Mouse (Mus musculus): ENCODE data around the gene Kcnma1.

Kcnma1 gene

GRCm38 (mm10) chr14:23688513-23688912 lies 325.8 kb downstream of the Kcnma1 start:
- no peak for DNase-seq (ENCODE audit: low spot score in 2 of 2)

DNA sequence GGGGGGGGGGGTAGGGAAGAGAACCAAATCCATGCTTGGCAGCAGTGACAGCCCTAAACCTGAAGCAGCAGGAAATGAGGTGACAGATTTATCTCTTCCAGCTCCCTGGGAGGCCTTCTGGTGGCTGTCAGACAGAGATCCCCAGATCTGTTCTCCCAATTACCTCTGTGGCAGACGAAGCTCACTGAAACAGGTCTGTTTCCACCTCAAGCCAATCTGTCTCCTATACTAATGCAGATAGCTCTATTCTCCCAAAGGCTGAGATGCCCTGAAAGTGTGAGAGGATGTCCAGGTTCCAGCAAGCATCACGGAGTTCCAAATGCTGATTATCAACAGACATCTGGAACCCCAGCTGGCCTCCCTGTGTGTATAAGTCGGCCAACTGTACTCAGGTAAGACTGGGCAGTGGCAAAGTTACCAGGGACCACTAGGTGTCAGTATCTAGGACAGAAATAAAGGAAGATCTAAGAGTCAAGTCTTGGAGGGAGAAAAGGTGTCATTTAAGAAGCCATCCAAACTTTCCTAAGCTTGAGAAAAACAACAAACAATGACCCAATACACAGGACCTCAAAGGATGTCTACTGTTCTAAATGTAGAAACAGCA lies 329.7 kb downstream of the Kcnma1 start:
- DNase-seq (ENCODE audit: low spot score in 2 of 2): no peak

- DNase-seq (ENCODE audit: low spot score in 2 of 2): no peak
Observed at GRCm38 (mm10) chr14:23682758-23683157, 331.5 kb downstream of the Kcnma1 start.

DNA sequence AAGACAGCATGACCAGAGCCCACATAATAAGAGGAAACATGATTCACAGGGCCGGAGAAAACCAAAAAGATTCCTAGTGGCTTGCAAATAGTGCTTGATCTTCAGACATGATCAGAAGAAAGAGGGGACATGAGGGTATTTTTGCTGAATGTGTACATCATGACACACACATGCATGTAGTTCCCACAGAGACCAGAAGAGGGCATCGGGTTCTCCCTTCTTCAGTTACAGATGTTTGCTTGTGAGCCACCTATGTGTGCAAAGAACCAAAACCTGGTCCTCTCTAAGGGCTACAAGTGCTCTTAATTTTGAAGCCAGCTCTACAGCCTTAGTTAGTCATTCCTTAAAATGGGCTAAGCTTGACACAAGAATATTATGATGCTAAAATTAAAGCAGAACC lies 334.9 kb downstream of the Kcnma1 start:
- DNase-seq (ENCODE audit: low spot score in 2 of 2): peak in 1 of 2 experiments; percentile 18

GRCm38 (mm10) chr14:23666420-23666819 lies 347.9 kb downstream of the Kcnma1 start:
- DNase-seq (ENCODE audit: low spot score in 2 of 2): no peak

- no peak for DNase-seq (ENCODE audit: low spot score in 2 of 2)
Observed at GRCm38 (mm10) chr14:23651682-23652081, 362.6 kb downstream of the Kcnma1 start.

GRCm38 (mm10) chr14:23650126-23650525 lies 364.2 kb downstream of the Kcnma1 start:
- no peak for DNase-seq (ENCODE audit: low spot score in 2 of 2)

DNA sequence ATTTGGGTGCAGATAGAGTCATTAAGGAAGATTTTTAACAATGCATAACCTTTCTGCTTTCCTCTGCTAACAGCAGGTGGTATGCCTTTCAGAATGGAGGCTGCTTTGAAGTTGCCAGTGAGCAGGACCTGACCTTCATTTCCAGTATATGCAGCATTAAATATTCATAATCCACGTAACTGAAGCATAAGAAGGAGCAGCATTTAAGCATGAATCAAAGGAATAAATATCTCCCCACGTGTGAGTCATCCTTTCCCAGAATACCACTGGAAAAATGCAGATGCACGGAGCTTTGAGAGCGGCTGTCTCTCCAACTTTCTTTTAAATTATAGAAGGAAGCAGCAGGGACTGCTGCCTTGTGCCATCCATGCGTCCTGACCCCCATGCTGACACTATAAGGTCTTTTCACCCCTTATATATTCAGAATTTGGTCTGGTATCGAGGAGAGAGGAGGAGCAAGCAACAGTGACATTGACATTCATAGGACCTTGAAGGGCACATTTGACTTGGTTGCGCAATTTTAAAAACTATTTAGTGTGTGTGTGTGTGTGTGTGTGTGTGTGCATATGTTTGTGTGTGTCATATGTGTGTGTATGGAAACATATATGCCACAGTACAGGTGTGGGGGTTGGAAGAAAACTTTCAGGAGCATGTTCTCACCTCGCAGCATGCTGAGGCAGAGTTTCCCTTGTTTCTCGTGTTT lies 368.8 kb downstream of the Kcnma1 start:
- no peak for DNase-seq (ENCODE audit: low spot score in 2 of 2)

DNA sequence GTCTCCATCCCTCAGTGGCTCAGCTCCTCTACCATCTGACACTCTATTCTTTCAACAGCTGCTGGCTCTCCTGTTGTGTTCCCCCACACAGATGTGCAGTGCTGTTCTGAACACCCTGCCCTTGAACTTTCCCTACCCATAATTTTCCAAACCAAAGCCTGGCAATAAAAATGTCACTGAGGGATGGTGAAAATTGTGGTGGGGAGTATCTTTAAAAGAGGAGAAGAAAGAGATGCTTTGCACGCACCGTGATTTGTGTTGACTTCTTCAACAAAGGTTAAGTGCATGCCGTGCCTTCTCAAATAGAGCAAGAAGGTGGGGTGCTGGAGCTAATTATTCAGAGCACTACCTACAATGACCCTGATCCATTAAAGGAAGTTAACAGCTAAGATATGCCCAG lies 371.1 kb downstream of the Kcnma1 start:
- no peak for DNase-seq (ENCODE audit: low spot score in 2 of 2)

DNA sequence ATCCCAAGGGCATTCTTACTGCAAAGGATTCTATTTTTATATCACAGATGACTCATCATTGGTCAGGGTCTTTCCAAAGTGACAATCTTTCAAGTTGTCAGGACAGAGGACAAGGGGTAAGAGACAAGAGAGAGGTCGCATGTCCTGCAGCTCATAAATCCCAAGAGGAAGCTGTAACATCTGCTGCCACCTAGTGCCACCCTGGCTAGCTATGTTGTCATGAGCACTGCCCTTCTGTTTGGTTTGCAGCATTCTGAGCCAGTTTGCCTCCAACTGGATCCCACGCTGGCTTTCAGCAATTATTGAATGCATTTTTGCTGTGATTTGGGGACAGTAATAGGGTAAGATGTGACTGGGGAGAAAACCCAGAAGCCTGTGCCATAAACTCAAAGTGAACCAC lies 373.6 kb downstream of the Kcnma1 start:
- DNase-seq (ENCODE audit: low spot score in 2 of 2): no peak

DNA sequence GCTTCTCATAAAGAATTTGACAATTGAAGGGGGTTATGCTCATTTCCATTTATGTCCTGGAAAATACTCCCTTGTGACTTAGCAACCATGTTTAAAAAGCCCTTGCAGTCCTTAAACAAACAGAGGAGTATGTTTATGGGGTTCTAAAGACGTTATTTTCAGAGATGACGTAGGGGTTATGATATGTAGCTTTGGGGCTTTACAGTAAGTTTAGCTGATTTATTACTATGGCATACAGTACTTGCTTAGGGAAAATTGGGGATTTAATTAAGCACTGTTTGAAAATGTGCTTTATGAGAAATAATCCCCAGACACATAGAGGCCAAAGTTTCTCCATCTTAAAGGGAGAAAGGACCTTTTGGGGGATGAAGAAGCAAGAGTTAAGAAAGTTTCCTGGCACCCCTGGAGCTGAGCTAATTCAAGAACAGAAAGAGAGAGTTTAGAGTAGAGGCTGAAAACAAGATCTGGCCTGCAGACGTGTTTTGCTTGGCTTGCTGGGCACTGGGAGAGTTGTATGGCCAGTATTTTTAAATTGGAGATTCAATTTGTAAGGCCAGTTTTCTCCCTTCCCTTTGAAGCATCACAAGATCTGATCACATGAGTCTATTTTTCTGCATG lies 376.1 kb downstream of the Kcnma1 start:
- no peak for DNase-seq (ENCODE audit: low spot score in 2 of 2)

DNA sequence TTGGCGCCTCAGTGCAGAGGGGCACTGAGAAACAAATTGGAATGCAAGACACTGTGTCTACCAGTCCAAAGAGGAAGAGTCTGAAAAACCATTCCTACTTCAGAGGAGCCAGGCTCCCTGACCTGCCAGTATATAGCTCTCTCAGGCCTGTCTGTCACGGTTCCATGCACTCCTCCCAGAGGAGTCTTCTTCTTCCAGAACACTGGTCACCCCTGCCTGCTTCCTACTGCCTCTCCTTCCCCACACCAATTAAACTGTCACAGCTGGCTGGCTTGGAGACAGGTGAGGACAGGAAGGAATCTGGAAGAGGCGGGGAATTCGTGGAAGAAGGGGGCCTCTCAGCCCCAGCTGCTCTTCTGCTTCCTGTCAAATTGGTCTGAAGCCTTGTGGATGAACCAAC lies 378.4 kb downstream of the Kcnma1 start:
- DNase-seq (ENCODE audit: low spot score in 2 of 2): no peak

DNA sequence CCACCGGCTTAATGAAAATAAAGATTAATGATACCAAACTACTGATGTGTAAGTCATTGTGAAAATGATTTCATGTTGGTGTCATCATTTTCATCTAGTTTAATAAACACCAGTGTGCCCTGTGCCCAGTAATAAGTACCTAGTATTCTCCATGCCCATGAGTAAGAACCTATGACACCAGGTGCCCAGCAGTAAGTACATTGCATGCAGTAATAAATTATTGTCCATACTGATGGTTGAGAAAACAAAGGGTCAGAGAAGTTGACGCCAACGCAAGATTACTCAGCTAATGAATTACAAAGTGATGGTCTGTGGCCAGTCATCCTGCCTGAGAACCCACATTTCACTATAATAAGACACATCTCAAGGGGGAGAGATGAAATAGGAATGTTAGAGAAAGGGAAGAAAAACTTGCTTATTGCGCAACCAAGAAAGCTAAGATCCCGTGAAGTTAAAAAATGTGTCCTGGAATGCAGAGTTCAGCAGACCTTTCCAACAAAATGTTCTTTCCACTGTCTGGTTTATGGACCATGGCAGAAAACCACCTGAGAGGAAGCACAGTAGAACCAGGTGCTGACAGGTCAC lies 381.2 kb downstream of the Kcnma1 start:
- DNase-seq (ENCODE audit: low spot score in 2 of 2): no peak

GRCm38 (mm10) chr14:23626925-23627324 lies 387.4 kb downstream of the Kcnma1 start:
- DNase-seq (ENCODE audit: low spot score in 2 of 2): no peak

DNA sequence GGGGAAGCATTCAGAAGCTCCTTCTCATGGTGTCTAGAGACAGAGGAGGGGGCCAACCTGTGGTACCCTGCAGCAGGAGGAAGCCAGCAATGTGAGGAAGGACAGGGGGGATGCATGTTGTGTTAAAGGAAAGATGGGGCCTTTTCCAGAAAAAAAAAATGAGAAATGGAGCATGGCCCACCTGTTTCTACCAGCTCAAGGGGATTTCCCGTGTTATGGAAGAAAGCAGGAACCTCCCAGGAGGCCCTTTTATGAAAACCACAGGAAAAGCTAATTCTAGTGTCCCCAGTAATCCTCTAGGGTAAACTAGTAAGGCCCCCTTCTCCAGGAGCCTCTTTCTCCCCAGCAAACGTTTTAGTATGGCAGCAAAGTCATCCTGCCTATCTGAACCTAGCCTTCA lies 388.2 kb downstream of the Kcnma1 start:
- no peak for DNase-seq (ENCODE audit: low spot score in 2 of 2)

- DNase-seq (ENCODE audit: low spot score in 2 of 2): no peak
Observed at GRCm38 (mm10) chr14:23625436-23625835, 388.9 kb downstream of the Kcnma1 start.

- DNase-seq (ENCODE audit: low spot score in 2 of 2): no peak
Observed at GRCm38 (mm10) chr14:23624455-23624854, 389.8 kb downstream of the Kcnma1 start.

- no peak for DNase-seq (ENCODE audit: low spot score in 2 of 2)
Observed at GRCm38 (mm10) chr14:23620685-23621084, 393.6 kb downstream of the Kcnma1 start.

DNA sequence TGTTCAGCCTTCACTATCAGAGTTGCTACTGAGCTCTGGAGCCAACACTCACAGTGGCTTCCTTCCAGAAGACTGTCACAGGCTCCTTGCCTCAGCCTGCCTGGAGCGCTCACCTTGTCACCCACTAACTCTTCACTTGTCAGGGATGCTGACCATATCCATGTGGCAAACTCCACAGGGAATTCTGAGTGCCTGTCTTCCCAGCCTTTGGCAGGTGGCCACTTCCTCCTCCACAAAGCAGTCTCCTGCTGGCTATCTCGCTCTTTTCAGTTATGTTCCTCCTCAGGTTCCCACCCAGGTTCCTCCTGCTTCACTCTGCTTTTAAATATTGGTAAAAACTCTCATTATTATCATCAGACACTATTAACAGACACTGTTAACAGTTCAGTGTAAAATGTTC lies 395.3 kb downstream of the Kcnma1 start:
- no peak for DNase-seq (ENCODE audit: low spot score in 2 of 2)

DNA sequence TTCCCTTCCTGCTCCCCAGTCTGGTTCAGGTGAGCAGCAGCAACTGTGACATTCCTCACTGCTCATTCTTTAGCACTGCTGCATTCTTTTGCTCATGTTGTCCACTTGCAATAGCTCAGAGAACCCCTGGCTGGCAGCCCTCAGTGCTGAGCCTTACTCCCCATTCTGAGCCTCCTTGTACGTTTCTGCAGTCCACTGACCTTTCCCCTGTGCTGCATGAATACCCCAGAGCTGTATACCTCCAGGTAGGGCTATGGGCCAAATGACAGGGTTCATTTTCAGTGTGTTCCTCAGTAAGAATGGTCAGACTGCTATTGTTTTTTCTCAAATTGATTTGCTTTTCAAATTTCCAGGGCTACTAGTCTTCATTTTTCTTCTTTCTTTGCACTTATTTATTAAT lies 396.2 kb downstream of the Kcnma1 start:
- no peak for DNase-seq (ENCODE audit: low spot score in 2 of 2)

- no peak for DNase-seq (ENCODE audit: low spot score in 2 of 2)
Observed at GRCm38 (mm10) chr14:23610054-23610453, 404.2 kb downstream of the Kcnma1 start.

GRCm38 (mm10) chr14:23605740-23606139 lies 408.6 kb downstream of the Kcnma1 start:
- no peak for DNase-seq (ENCODE audit: low spot score in 2 of 2)

GRCm38 (mm10) chr14:23602937-23603336 lies 411.4 kb downstream of the Kcnma1 start:
- no peak for DNase-seq (ENCODE audit: low spot score in 2 of 2)

Measured in spleen, postnatal 10 days (tissue).